Mouse (Mus musculus): ENCODE measurements around the gene Ccdc93. TPM values are rescaled to one million over a fixed set of nuclear protein-coding genes. Genes with fewer than 3 reads are reported as not detected.

Ccdc93 gene
- polyA plus RNA-seq, 1 experiment from 2014 or later: 9.2 TPM

GRCm38 (mm10) chr1:121393117-121393516 lies 37.7 kb upstream of the Ccdc93 start:
- WGBS: 69% methylated on average over 2 of the region's 2 CpGs
- ATAC-seq (replicated peaks; ENCODE audit: low FRiP score): no peak
- Histone ChIP-seq H3K9ac (ENCODE audit: low read depth, low read length) (no peak overlapping the region), H3K9me3 (ENCODE audit: control insufficient read depth, low read length) (no peaks in the 10 kb centered on the region), H3K4me3 (ENCODE audit: low read depth, low read length) (no peak overlapping the region), H3K4me2 (no peak overlapping the region), H3K4me1 (replicated peaks; ENCODE audit: control insufficient read depth, insufficient read depth, low read length) (no peaks in the 10 kb centered on the region), H3K27me3 (replicated peaks; ENCODE audit: control insufficient read depth, insufficient read depth, low read length) (no peaks in the 10 kb centered on the region), H3K36me3 (ENCODE audit: control insufficient read depth, insufficient read depth, low read length) (no peaks in the 10 kb centered on the region), H3K27ac (ENCODE audit: low read depth, low read length) (no peak overlapping the region)
- DNase-seq (ENCODE audit: low spot score): no peak

GRCm38 (mm10) chr1:121394764-121395163 lies 36.1 kb upstream of the Ccdc93 start:
- H3K27ac ChIP-seq (ENCODE audit: low read depth, low read length): no peak overlapping the region
- H3K9ac ChIP-seq (ENCODE audit: low read depth, low read length): no peak overlapping the region
- DNase-seq (ENCODE audit: low spot score) (no peak), ATAC-seq (replicated peaks; ENCODE audit: low FRiP score) (no peak)
- WGBS: 51% methylated on average over 5 of the region's 5 CpGs
- no peaks in the 10 kb centered on the region for H3K4me1 ChIP-seq (replicated peaks; ENCODE audit: control insufficient read depth, insufficient read depth, low read length)
- H3K4me2 ChIP-seq: no peak overlapping the region
- H3K4me3 ChIP-seq (ENCODE audit: low read depth, low read length): no peak overlapping the region
- H3K27me3 ChIP-seq (replicated peaks; ENCODE audit: control insufficient read depth, insufficient read depth, low read length): no peaks in the 10 kb centered on the region
- no peaks in the 10 kb centered on the region for H3K36me3 ChIP-seq (ENCODE audit: control insufficient read depth, insufficient read depth, low read length)
- no peaks in the 10 kb centered on the region for H3K9me3 ChIP-seq (ENCODE audit: control insufficient read depth, low read length)

DNA sequence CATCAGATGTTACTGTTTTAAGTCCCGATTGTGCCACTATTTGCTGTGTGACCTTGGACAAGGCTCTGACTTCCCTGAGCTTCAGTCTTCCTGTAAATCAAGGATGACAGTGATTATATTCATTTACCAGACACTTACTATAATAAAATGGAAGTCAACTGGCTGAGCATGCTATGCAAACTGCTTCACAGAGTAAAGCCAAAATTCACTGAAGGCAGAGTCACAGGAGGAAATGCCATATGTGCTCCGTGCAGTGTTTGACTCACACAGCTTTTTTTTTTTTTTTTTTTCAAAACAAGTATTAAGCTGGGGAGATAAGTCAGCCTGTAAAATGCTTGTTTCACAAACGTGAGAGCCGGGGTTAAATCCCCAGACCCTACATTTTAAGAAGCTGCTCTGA lies 34.3 kb upstream of the Ccdc93 start:
- no peak overlapping the region for H3K4me3 ChIP-seq (ENCODE audit: low read depth, low read length)
- ATAC-seq (replicated peaks; ENCODE audit: low FRiP score): no peak
- WGBS: 72% methylated on average over 4 of the region's 4 CpGs

GRCm38 (mm10) chr1:121398231-121398630 lies 32.6 kb upstream of the Ccdc93 start:
- ATAC-seq (replicated peaks; ENCODE audit: low FRiP score): no peak

More for the DNA sequence above, 34.3 kb upstream of the Ccdc93 start:
- Histone ChIP-seq H3K27ac (ENCODE audit: low read depth, low read length) (no peak overlapping the region), H3K4me2 (no peak overlapping the region), H3K9me3 (ENCODE audit: control insufficient read depth, low read length) (no peaks in the 10 kb centered on the region), H3K4me1 (replicated peaks; ENCODE audit: control insufficient read depth, insufficient read depth, low read length) (no peaks in the 10 kb centered on the region), H3K27me3 (replicated peaks; ENCODE audit: control insufficient read depth, insufficient read depth, low read length) (no peaks in the 10 kb centered on the region), H3K9ac (ENCODE audit: low read depth, low read length) (no peak overlapping the region), H3K36me3 (ENCODE audit: control insufficient read depth, insufficient read depth, low read length) (no peaks in the 10 kb centered on the region)
- DNase-seq (ENCODE audit: low spot score): no peak

DNA sequence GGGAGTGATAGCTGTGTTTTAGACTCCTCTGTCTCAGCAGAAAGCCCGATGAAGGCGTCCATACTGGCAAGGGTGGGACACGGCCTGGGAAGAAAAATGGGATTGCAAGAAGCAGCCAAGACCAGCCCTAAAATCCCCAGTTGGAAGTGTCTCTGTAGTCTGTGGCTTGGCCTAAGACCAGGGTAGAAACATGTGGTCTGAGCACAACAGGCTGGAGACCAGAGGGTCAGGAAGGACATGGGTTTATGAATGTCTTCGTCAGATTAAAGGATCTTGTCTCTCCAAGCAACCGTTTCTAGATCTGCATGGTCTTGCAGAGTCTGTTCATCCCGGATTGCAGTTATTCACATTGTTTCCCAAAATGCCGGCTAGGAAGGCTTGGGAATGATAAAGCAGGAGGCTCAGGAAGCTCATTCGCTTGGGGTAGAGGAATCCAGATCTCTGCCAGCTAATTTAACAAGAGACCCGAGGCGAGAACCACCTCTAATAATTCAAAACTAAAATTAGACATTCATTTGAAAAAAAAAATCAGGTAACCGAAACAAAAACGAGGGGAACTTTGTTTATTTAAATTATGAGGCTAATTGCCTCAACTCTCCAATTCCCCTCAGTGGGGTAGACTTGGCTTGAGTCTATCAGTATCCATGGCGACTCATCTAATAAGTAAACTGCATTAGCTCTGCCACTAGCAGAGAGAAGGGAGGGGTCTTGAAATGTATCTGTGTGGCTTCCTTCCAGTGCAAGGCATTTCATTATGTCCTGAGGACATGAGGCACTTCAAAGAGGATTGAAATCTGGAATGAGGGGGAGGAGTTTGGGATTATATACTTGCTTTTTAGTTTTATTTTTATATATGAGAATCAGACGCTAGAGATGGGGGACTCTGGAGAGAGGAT lies 31.6 kb upstream of the Ccdc93 start:
- ATAC-seq (replicated peaks; ENCODE audit: low FRiP score): no peak
- H3K36me3 ChIP-seq (ENCODE audit: control insufficient read depth, insufficient read depth, low read length): no peaks in the 10 kb centered on the region
- H3K4me2 ChIP-seq: no peak overlapping the region
- no peaks in the 10 kb centered on the region for H3K4me1 ChIP-seq (replicated peaks; ENCODE audit: control insufficient read depth, insufficient read depth, low read length)
- WGBS: 65% methylated on average over 14 of the region's 14 CpGs
- no peak overlapping the region for H3K4me3 ChIP-seq (ENCODE audit: low read depth, low read length)
- no peak overlapping the region for H3K27ac ChIP-seq (ENCODE audit: low read depth, low read length)
- H3K9me3 ChIP-seq (ENCODE audit: control insufficient read depth, low read length): no peaks in the 10 kb centered on the region
- H3K27me3 ChIP-seq (replicated peaks; ENCODE audit: control insufficient read depth, insufficient read depth, low read length): no peaks in the 10 kb centered on the region
- DNase-seq (ENCODE audit: low spot score): no peak
- H3K9ac ChIP-seq (ENCODE audit: low read depth, low read length): no peak overlapping the region

More at GRCm38 (mm10) chr1:121398231-121398630, 32.6 kb upstream of the Ccdc93 start:
- WGBS: 66% methylated on average over 4 of the region's 4 CpGs
- Histone ChIP-seq H3K9me3 (ENCODE audit: control insufficient read depth, low read length) (no peaks in the 10 kb centered on the region), H3K9ac (ENCODE audit: low read depth, low read length) (no peak overlapping the region), H3K4me1 (replicated peaks; ENCODE audit: control insufficient read depth, insufficient read depth, low read length) (no peaks in the 10 kb centered on the region), H3K27me3 (replicated peaks; ENCODE audit: control insufficient read depth, insufficient read depth, low read length) (no peaks in the 10 kb centered on the region), H3K27ac (ENCODE audit: low read depth, low read length) (no peak overlapping the region), H3K36me3 (ENCODE audit: control insufficient read depth, insufficient read depth, low read length) (no peaks in the 10 kb centered on the region), H3K4me3 (ENCODE audit: low read depth, low read length) (no peak overlapping the region), H3K4me2 (no peak overlapping the region)
- DNase-seq (ENCODE audit: low spot score): no peak

DNA sequence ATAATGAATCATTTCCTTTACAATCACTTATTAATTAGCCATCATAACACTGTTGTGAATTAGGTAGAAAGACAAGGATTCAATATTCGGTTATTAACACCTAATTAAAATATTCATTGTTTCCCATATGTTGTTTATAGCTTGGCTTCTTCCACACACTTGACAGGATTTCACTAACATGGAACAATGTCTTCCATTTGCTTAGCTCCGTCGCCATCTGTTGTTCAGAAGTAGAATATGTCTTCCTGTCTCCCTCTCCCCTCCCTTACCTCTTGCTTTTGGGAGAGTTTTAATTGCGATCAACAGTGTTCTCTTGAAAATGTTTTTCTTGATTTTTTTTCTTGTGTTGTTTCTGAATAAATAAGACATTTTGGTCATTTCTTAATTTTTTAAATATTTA lies 30.6 kb upstream of the Ccdc93 start:
- Histone ChIP-seq H3K27me3 (replicated peaks; ENCODE audit: control insufficient read depth, insufficient read depth, low read length) (no peaks in the 10 kb centered on the region), H3K4me3 (ENCODE audit: low read depth, low read length) (no peak overlapping the region), H3K9me3 (ENCODE audit: control insufficient read depth, low read length) (no peaks in the 10 kb centered on the region), H3K9ac (ENCODE audit: low read depth, low read length) (no peak overlapping the region), H3K4me1 (replicated peaks; ENCODE audit: control insufficient read depth, insufficient read depth, low read length) (no peaks in the 10 kb centered on the region), H3K4me2 (no peak overlapping the region), H3K36me3 (ENCODE audit: control insufficient read depth, insufficient read depth, low read length) (no peaks in the 10 kb centered on the region), H3K27ac (ENCODE audit: low read depth, low read length) (no peak overlapping the region)
- DNase-seq (ENCODE audit: low spot score): no peak
- no peak for ATAC-seq (replicated peaks; ENCODE audit: low FRiP score)
- WGBS: 26% methylated on average over 4 of the region's 4 CpGs

- no peak overlapping the region for H3K9ac ChIP-seq (ENCODE audit: low read depth, low read length)
- no peak overlapping the region for H3K27ac ChIP-seq (ENCODE audit: low read depth, low read length)
- H3K9me3 ChIP-seq (ENCODE audit: control insufficient read depth, low read length): no peaks in the 10 kb centered on the region
- ATAC-seq (replicated peaks; ENCODE audit: low FRiP score) (no peak), DNase-seq (ENCODE audit: low spot score) (no peak)
- no peaks in the 10 kb centered on the region for H3K36me3 ChIP-seq (ENCODE audit: control insufficient read depth, insufficient read depth, low read length)
- no peak overlapping the region for H3K4me2 ChIP-seq
- 39% methylated on average over 4 of the region's 4 CpGs for WGBS
- H3K4me1 ChIP-seq (replicated peaks; ENCODE audit: control insufficient read depth, insufficient read depth, low read length): no peaks in the 10 kb centered on the region
- H3K27me3 ChIP-seq (replicated peaks; ENCODE audit: control insufficient read depth, insufficient read depth, low read length): no peaks in the 10 kb centered on the region
- H3K4me3 ChIP-seq (ENCODE audit: low read depth, low read length): no peak overlapping the region
Measured at GRCm38 (mm10) chr1:121419084-121419483, 11.8 kb upstream of the Ccdc93 start.

DNA sequence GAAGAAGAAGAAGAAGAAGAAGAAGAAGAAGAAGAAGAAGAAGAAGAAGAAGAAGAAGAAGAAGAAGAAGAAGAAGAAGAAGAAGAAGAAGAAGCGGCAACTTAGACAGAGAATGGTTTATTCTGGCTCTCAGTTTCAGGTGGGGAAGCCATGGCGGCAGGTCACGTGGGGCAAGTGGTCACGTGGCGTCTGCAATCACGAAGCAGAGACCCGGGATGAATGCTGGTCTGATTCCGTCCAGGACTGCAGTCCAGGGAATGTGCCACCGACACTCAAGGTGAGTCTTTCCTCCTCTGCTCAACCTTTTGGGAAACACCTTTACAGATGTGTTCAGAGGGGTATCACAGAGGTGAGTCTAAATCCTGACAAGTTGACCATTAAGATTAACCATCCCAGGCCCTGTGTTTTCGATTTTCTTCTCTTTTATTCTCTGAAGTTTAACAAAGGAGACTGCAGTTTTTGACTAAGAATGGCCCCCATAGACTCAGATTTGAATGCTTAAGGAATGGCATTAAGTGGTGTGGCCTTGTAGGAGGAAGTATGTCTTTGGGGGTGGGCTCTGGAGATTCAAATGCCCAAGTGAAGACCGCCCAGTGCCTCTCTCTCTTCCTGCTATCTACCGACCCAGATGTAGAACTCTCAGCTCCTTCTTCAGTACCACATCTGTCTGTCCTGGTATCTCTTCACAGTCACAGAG lies 11.1 kb upstream of the Ccdc93 start:
- no peak overlapping the region for H3K4me3 ChIP-seq (ENCODE audit: low read depth, low read length)
- H3K27ac ChIP-seq (ENCODE audit: low read depth, low read length): no peak overlapping the region
- WGBS: 78% methylated on average over 12 of the region's 12 CpGs
- DNase-seq (ENCODE audit: low spot score): no peak
- no peak overlapping the region for H3K9ac ChIP-seq (ENCODE audit: low read depth, low read length)
- no peaks in the 10 kb centered on the region for H3K9me3 ChIP-seq (ENCODE audit: control insufficient read depth, low read length)
- H3K4me1 ChIP-seq (replicated peaks; ENCODE audit: control insufficient read depth, insufficient read depth, low read length): no peaks in the 10 kb centered on the region
- H3K36me3 ChIP-seq (ENCODE audit: control insufficient read depth, insufficient read depth, low read length): no peaks in the 10 kb centered on the region
- ATAC-seq (replicated peaks; ENCODE audit: low FRiP score): no peak
- no peak overlapping the region for H3K4me2 ChIP-seq
- no peaks in the 10 kb centered on the region for H3K27me3 ChIP-seq (replicated peaks; ENCODE audit: control insufficient read depth, insufficient read depth, low read length)
